Mouse (Mus musculus) liver, embryonic 15.5 days (tissue): ENCODE measurements at regions not wholly inside any gene's neighbourhood (a gene's known extent, or its start where the extent isn't known, plus 50 kb on each side); places are given as distances from the start of the nearest gene placed in this dataset.

Experiments used
- ATAC-seq: fragments of 200-750 bp; cut with Nextera tagmentation; 2 replicates; pipeline ENCODE4 v1.8.0; 2017; ENCODE audit warnings: moderate number of reproducible peaks, mild to moderate bottlenecking, moderate library complexity; ENCODE audit not compliant: insufficient read depth
- H3K27ac ChIP-seq: fragments of 300-500 bp; sonication (generic); replicated peaks from 2 replicates; pipeline ENCODE4 v1.5.1; 2015; ENCODE audit warnings: mild to moderate bottlenecking, inconsistent platforms
- H3K27me3 ChIP-seq: fragments of 300-500 bp; sonication (generic); 2 replicates; pipeline ENCODE4 v1.6.1; 2015; ENCODE audit warnings: mild to moderate bottlenecking, inconsistent platforms
- H3K36me3 ChIP-seq: fragments of 300-500 bp; sonication (generic); replicated peaks from 2 replicates; pipeline ENCODE4 v1.6.1; 2015; ENCODE audit warnings: moderate library complexity, mild to moderate bottlenecking, inconsistent platforms
- H3K4me1 ChIP-seq: fragments of 300-500 bp; sonication (generic); replicated peaks from 2 replicates; pipeline ENCODE4 v1.6.1; 2015; ENCODE audit warnings: inconsistent platforms
- H3K4me2 ChIP-seq: fragments of 300-500 bp; sonication (generic); 2 replicates; pipeline ENCODE4 v1.6.1; 2015; ENCODE audit warnings: moderate library complexity, mild to moderate bottlenecking, inconsistent platforms
- H3K4me3 ChIP-seq: fragments of 300-500 bp; sonication (generic); replicated peaks from 2 replicates; pipeline ENCODE4 v1.5.1; 2015; ENCODE audit warnings: mild to moderate bottlenecking, inconsistent platforms
- H3K9ac ChIP-seq: fragments of 300-500 bp; sonication (generic); 2 replicates; pipeline ENCODE4 v1.6.1; 2015; ENCODE audit warnings: moderate library complexity, mild to moderate bottlenecking, inconsistent platforms
- H3K9me3 ChIP-seq: fragments of 300-500 bp; sonication (generic); replicated peaks from 2 replicates; pipeline ENCODE4 v1.6.1; 2016; ENCODE audit warnings: inconsistent platforms
- WGBS: fragments of 180-500 bp; shearing (Covaris S2); methylation state at CpG from one replicate; pipeline ENCODE4 v1.1.7; 2015; ENCODE audit warnings: mixed read lengths; ENCODE audit not compliant: insufficient replicate concordance; 5-methylcytosine and 5-hydroxymethylcytosine counted together

DNA sequence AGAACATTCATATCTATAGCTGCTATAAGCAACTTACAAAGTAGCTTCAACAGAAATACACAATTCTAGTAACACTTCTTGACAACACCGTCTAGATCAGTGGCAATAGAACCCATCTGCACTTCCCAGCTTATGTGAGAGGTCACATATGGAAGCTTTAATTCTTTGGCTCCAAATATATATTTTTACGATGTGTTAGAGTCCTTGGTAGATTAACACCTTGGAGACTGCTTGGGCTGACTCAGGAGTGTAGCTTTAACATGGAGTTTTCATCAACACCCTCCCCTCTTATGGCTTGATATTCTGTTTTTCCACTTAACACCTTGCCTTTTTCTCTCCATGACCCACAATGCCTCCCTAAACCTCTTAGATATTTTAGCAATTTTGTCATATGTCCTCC, 221.1 kb downstream of the AI593442 start:
- Histone ChIP-seq H3K4me1 (no peaks in the 10 kb centered on the region), H3K9ac (no peak overlapping the region), H3K9me3 (no peaks in the 10 kb centered on the region), H3K36me3 (no peaks in the 10 kb centered on the region), H3K4me3 (no peak overlapping the region), H3K27me3 (no peaks in the 10 kb centered on the region), H3K27ac (no peak overlapping the region), H3K4me2 (no peak overlapping the region)
- 48% methylated on average over 2 of the region's 2 CpGs for WGBS
- no peak for ATAC-seq

DNA sequence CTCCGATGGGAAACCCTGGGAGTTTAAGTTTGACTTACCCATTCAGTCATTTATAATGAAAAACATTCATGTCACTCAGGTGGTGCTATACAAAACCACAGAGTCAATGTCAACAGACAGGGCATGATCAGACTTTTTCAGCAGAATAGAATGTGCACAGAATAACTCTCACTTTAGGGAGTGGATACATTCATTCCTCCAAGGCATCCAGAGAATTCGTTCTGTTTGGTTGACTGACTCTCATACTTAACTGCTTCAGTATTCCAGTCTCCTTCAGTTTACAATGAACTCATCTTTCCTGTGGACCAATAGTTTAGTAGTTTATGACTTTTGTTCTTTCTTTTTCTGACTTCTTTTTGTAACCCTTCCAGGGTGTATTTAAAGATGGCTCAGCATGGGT, 225.1 kb downstream of the AI593442 start:
- H3K4me1 ChIP-seq, result no peaks in the 10 kb centered on the region
- H3K9me3 ChIP-seq, result no peaks in the 10 kb centered on the region
- H3K9ac ChIP-seq, result no peak overlapping the region
- ATAC-seq, result no peak
- 63% methylated on average over 2 of the region's 2 CpGs for WGBS
- no peak overlapping the region for H3K4me2 ChIP-seq
- H3K36me3 ChIP-seq, result no peaks in the 10 kb centered on the region
- no peak overlapping the region for H3K27ac ChIP-seq
- no peak overlapping the region for H3K4me3 ChIP-seq
- H3K27me3 ChIP-seq, result no peaks in the 10 kb centered on the region

DNA sequence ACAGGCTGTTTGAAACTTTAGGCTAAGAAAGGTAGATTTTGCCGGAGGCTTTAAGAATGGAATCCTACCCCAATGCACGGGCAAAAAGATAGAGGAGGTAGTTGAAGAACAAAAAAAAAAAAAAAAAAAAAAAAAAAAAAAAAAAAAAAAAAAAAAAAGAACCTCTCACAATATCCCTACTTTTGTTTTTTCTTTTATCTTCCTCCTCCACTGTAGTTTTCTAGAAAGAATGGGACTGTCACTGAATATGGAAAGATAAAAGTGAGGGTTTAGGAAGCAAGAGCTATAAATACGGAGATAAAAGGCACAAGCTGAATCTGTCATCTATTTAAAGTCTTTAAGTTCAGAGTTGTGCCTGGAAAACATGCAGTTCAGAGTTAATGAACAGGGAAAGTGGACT, 227.8 kb downstream of the AI593442 start:
- 57% methylated on average over 3 of the region's 3 CpGs for WGBS
- H3K4me2 ChIP-seq, result no peak overlapping the region
- H3K9ac ChIP-seq, result no peak overlapping the region
- no peaks in the 10 kb centered on the region for H3K27me3 ChIP-seq
- H3K4me1 ChIP-seq, result no peaks in the 10 kb centered on the region
- no peak overlapping the region for H3K4me3 ChIP-seq
- no peak overlapping the region for H3K27ac ChIP-seq
- no peak for ATAC-seq
- no peaks in the 10 kb centered on the region for H3K9me3 ChIP-seq
- no peaks in the 10 kb centered on the region for H3K36me3 ChIP-seq

DNA sequence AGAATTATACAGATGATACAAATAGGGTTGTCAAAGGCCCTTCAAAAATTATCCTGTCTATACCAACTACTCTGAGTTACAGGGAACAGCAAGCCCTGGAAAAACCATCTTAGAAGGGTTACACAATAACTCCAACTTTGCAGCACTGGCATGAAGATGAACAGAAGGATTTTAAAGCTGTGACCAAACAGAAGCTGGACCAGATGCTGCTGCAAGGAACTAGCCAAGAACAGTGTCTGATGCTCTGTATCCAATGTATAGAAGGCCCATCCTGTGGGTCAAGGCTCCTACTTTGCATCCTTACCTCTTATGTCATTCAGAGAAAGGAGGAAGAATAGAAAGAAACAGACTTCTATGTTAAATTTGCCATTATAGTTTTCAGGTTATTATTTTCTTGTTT, 231.3 kb downstream of the AI593442 start:
- Histone ChIP-seq H3K27ac (no peak overlapping the region), H3K9me3 (no peaks in the 10 kb centered on the region), H3K36me3 (no peaks in the 10 kb centered on the region), H3K4me3 (no peak overlapping the region), H3K4me1 (no peaks in the 10 kb centered on the region), H3K4me2 (no peak overlapping the region), H3K9ac (no peak overlapping the region), H3K27me3 (no peaks in the 10 kb centered on the region)
- no peak for ATAC-seq

DNA sequence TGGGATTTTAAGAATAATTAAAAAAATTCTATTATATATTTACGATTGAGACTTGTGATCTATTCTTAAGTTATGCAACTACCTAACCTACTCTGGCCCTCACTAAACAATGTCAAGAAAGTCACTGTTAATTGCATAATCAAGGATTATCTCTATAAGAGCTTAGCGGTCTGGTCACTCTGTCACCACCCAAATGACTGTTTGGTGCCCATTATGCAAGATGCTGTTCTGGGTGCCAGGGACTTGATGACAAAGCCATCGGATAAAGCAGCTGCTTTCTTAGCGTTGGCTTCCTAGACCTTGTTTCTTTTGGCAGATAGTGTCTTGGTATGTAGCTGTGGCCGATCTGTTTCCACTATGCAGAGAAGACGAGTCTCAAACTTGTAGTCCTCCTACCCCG, 236.4 kb downstream of the AI593442 start:
- Histone ChIP-seq H3K27me3 (no peaks in the 10 kb centered on the region), H3K27ac (no peak overlapping the region), H3K4me3 (no peak overlapping the region), H3K9ac (no peak overlapping the region), H3K4me2 (no peak overlapping the region), H3K4me1 (no peaks in the 10 kb centered on the region), H3K9me3 (no peaks in the 10 kb centered on the region), H3K36me3 (no peaks in the 10 kb centered on the region)
- no peak for ATAC-seq
- WGBS, result 67% methylated on average over 7 of the region's 7 CpGs

DNA sequence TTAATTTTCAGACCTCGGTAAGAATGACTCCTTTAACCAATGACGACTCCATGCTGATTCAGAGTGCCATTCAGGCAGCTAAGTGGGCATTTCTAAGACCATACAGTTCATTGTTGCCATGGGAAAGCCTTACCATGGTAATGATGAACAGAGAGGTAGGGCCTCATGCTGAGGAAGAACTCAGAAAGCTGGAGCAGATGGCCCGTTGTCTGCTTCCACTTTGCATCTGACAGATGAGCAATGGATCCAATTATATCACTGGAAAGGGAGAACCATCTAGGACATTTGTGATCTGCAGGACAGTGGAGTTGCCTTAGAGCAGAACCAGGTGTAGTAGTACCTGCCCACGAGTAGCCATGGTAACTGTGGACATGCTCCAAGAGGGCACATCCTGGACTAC, 245.4 kb downstream of the AI593442 start:
- H3K36me3 ChIP-seq, result no peaks in the 10 kb centered on the region
- H3K4me2 ChIP-seq, result no peak overlapping the region
- H3K9me3 ChIP-seq, result no peaks in the 10 kb centered on the region
- no peak overlapping the region for H3K9ac ChIP-seq
- no peak overlapping the region for H3K4me3 ChIP-seq
- no peak for ATAC-seq
- H3K4me1 ChIP-seq, result no peaks in the 10 kb centered on the region
- no peak overlapping the region for H3K27ac ChIP-seq
- H3K27me3 ChIP-seq, result no peaks in the 10 kb centered on the region
- 43% methylated on average over 4 of the region's 4 CpGs for WGBS

DNA sequence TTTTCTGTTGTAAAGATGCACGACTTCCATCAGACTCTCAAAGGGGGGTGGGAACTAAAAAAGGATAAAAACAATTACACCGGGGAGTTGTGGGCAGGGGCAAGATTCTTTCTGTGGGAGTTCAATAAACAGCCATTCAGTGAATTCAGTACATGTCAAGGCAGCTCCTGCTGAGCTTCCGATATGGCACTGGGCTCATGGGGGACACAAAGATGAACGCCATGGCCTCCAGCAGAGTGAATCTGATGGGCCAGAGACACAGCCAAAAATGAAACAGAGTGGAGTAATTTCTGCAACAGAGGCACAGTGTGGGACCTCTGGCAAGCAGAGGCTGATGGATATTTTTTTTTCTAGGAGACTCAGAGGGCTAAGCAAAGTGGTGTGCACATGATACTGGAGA, 254.2 kb downstream of the AI593442 start:
- Histone ChIP-seq H3K9ac (no peak overlapping the region), H3K36me3 (no peaks in the 10 kb centered on the region), H3K4me1 (no peaks in the 10 kb centered on the region), H3K4me3 (no peak overlapping the region), H3K27ac (no peak overlapping the region), H3K27me3 (no peaks in the 10 kb centered on the region), H3K4me2 (no peak overlapping the region), H3K9me3 (no peaks in the 10 kb centered on the region)
- WGBS, result 54% methylated on average over 4 of the region's 4 CpGs
- ATAC-seq, result no peak

DNA sequence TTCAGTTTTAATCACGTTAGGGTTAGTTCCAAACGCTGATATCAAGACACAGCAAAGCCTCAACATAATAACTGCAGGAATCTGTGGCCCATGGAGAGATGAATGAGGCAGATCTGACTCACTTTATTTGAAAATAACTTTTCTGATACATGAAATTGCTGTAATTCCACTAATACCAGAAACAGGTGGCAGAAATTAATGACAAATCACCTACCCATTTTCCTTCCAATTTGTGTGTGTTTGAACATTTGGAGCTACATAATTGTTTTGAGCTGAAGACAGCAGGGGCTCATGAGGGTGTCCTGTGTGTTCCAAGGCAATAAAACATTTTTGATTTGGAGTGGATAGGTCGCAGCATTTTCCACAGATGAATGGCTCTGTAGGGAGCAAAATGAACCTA, 254.2 kb upstream of the Zc3h12c start:
- Histone ChIP-seq H3K27me3 (no peaks in the 10 kb centered on the region), H3K36me3 (no peaks in the 10 kb centered on the region), H3K4me1 (no peaks in the 10 kb centered on the region), H3K27ac (no peak overlapping the region), H3K9me3 (no peaks in the 10 kb centered on the region), H3K4me3 (no peak overlapping the region), H3K4me2 (no peak overlapping the region), H3K9ac (no peak overlapping the region)
- ATAC-seq, result no peak
- WGBS, result 54% methylated on average over 3 of the region's 3 CpGs

DNA sequence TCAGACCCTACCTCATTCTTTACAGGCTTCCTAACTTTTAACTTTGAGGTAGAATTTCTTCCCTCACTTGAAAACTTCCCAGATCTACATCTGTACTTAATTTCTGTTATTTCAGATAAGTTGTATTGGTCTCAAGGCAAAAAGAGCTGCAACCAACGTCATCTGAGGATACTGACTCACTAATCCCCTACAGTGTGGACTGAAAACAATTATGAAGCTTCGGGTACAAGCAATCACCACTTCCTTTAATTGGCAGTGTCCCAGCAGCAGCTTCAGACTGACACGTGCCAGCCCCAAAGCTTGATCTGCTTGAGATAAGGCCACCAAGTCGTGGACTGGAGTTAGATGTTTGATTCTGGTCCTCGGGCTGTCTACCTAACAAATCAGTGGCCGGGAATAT, 247.3 kb upstream of the Zc3h12c start:
- H3K9ac ChIP-seq, result no peak overlapping the region
- no peak for ATAC-seq
- no peaks in the 10 kb centered on the region for H3K4me1 ChIP-seq
- H3K36me3 ChIP-seq, result no peaks in the 10 kb centered on the region
- no peak overlapping the region for H3K27ac ChIP-seq
- no peaks in the 10 kb centered on the region for H3K9me3 ChIP-seq
- no peaks in the 10 kb centered on the region for H3K27me3 ChIP-seq
- H3K4me3 ChIP-seq, result no peak overlapping the region
- 23% methylated on average over 6 of the region's 6 CpGs for WGBS
- no peak overlapping the region for H3K4me2 ChIP-seq

DNA sequence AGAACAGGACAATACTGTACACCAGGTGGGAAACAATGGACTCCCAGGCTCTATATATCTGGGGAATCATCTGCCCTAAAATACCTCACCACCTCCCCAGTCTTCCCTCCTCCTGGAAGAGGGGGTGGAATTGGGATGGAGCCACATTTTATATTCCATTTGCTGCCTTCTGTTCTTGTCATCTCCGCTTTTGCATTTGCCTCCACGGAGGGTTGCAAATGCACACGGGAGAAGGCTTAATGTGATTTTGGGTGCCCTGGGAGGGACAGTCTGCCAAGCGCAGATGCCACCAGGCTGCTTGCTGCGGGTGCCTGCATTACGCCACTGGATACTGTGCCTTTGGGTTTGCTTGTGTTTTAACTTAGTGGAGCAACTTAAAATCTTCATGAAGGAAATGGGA, 239.5 kb upstream of the Zc3h12c start:
- Histone ChIP-seq H3K36me3 (no peaks in the 10 kb centered on the region), H3K4me3 (no peak overlapping the region), H3K27ac (no peak overlapping the region), H3K9me3 (no peaks in the 10 kb centered on the region), H3K9ac (no peak overlapping the region), H3K27me3 (no peaks in the 10 kb centered on the region), H3K4me1 (no peaks in the 10 kb centered on the region), H3K4me2 (no peak overlapping the region)
- whole genome bisulfite sequencing, result 82% methylated on average over 6 of the region's 6 CpGs
- no peak for ATAC-seq

DNA sequence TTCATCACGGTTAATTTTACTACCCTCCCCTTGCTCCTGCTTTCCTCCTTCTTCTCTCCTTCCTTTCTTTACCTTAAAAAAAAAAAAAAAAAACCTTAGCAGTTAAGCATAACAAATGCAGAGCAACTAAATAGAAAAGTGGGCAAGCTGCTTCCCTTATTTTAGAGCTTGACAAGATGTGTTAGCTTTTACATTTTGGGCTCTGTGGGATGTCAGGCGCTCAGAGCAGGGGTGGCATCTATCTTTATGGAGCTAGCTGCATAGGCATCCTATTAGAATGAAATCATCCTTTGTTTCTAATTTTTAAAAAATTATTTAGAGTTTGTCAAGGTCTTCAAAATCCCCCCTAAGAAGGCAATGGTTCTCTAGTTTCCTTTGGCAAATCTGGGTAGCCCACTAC, 234.1 kb upstream of the Zc3h12c start:
- H3K4me1 ChIP-seq, result no peaks in the 10 kb centered on the region
- ATAC-seq, result no peak
- H3K27ac ChIP-seq, result no peak overlapping the region
- 59% methylated on average over 2 of the region's 2 CpGs for WGBS
- no peaks in the 10 kb centered on the region for H3K27me3 ChIP-seq
- no peaks in the 10 kb centered on the region for H3K36me3 ChIP-seq
- no peak overlapping the region for H3K9ac ChIP-seq
- H3K9me3 ChIP-seq, result no peaks in the 10 kb centered on the region
- no peak overlapping the region for H3K4me2 ChIP-seq
- H3K4me3 ChIP-seq, result no peak overlapping the region

DNA sequence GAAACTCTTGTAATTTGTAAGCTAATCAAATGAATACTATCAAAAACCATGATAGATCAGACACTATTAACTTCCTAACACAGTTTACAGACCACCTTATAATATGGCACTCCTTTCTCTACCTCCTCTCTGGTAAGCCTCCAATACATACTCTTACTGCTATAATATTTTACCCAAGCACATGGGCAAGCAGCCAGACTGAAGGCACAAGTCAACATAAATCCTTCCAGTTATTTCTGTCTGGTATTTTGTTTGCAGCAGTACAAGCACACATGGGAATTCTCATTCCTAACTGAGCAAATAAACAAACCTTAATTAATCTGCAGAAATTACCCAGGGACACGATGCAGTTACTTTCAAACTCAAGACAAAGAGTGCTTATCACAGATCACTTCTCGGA, 210.7 kb upstream of the Zc3h12c start:
- Histone ChIP-seq H3K4me2 (no peak overlapping the region), H3K4me3 (no peak overlapping the region), H3K4me1 (no peaks in the 10 kb centered on the region), H3K36me3 (no peaks in the 10 kb centered on the region), H3K9me3 (no peaks in the 10 kb centered on the region), H3K27me3 (no peaks in the 10 kb centered on the region), H3K9ac (no peak overlapping the region), H3K27ac (no peak overlapping the region)
- ATAC-seq, result no peak
- 32% methylated on average over 2 of the region's 2 CpGs for WGBS

DNA sequence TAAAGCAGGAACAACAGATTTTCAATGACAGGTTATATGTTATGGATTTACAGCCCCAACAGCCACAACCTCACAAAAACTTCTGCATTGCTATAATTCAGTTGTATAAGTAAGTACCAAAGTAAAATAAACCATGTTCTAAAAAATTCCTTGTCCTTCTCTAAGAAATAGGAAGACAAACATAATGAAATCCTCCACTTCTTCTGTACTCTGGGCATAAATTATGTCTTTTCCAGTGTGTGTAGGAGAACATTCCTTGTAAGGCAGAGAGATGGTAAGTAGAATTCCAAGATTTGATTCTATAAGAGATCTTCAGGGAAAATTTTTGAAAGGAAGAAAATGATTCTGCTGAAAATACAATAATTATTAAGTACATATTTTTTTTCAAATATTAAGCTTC, 209.4 kb upstream of the Zc3h12c start:
- ATAC-seq, result no peak
- no peak overlapping the region for H3K4me3 ChIP-seq

More for the DNA sequence above, 209.4 kb upstream of the Zc3h12c start:
- no peaks in the 10 kb centered on the region for H3K27me3 ChIP-seq
- H3K27ac ChIP-seq, result no peak overlapping the region
- no peak overlapping the region for H3K9ac ChIP-seq
- H3K9me3 ChIP-seq, result no peaks in the 10 kb centered on the region
- no peaks in the 10 kb centered on the region for H3K4me1 ChIP-seq
- no peak overlapping the region for H3K4me2 ChIP-seq
- no peaks in the 10 kb centered on the region for H3K36me3 ChIP-seq
